Mouse (Mus musculus) limb, embryonic 11.5 days (tissue): ENCODE data around the gene Lpin3. TPM values are rescaled to one million over a fixed set of nuclear protein-coding genes. Genes with fewer than 3 reads are reported as not detected.
A peak's percentile ranks its signal among the peaks of the same experiment; 100 is the strongest.

ENCODE experiments used
- ATAC-seq: fragments of 200-750 bp; cut with Nextera tagmentation; 2 replicates; pipeline ENCODE4 v1.8.0; 2017; ENCODE audit warnings: low read depth; ENCODE audit not compliant: insufficient number of reproducible peaks, low FRiP score, low TSS enrichment
- DNase-seq: peaks from one replicate; pipeline ENCODE4 v3.0.0-alpha.2; 2015; ENCODE audit warnings: low spot score
- H3K27ac ChIP-seq: fragments of 300-500 bp; sonication (generic); replicated peaks from 2 replicates; pipeline ENCODE4 v1.5.1; 2014; ENCODE audit warnings: low read depth, mild to moderate bottlenecking, low read length
- H3K27me3 ChIP-seq: fragments of 300-500 bp; sonication (generic); 2 replicates; pipeline ENCODE4 v1.6.1; 2014; ENCODE audit warnings: mild to moderate bottlenecking, low read length, mixed read lengths; ENCODE audit not compliant: control insufficient read depth, insufficient read depth
- H3K36me3 ChIP-seq: fragments of 300-500 bp; sonication (generic); 2 replicates; pipeline ENCODE4 v1.6.1; 2014; ENCODE audit warnings: mild to moderate bottlenecking, low read length, moderate library complexity, mixed read lengths; ENCODE audit not compliant: control insufficient read depth, insufficient read depth
- H3K4me1 ChIP-seq: fragments of 300-500 bp; sonication (generic); 2 replicates; pipeline ENCODE4 v1.6.1; 2014; ENCODE audit warnings: low read length, mixed read lengths; ENCODE audit not compliant: control insufficient read depth, insufficient read depth
- H3K4me2 ChIP-seq: fragments of 300-500 bp; sonication (generic); 2 replicates; pipeline ENCODE4 v1.6.1; 2014; ENCODE audit warnings: low read depth, mild to moderate bottlenecking, moderate library complexity; ENCODE audit not compliant: severe bottlenecking
- H3K4me3 ChIP-seq: fragments of 300-500 bp; sonication (generic); 2 replicates; pipeline ENCODE4 v1.5.1; 2014; ENCODE audit warnings: low read depth, low read length
- H3K9ac ChIP-seq: fragments of 300-500 bp; sonication (generic); 2 replicates; pipeline ENCODE4 v1.6.1; 2014; ENCODE audit warnings: mild to moderate bottlenecking, low read length
- H3K9me3 ChIP-seq: fragments of 300-500 bp; sonication (generic); 2 replicates; pipeline ENCODE4 v1.6.1; 2016; ENCODE audit warnings: low read length; ENCODE audit not compliant: control insufficient read depth
- WGBS: fragments of 180-500 bp; shearing (Covaris S2); extraction: QIAGEN DNeasy Blood & Tissue Kit; methylation state at CpG from one replicate; pipeline ENCODE4 v1.1.7; 2014; 5-methylcytosine and 5-hydroxymethylcytosine counted together
- polyA plus RNA-seq: library from polyadenylated mRNA; unstranded; fragments of >200 nt; fragmentation: Nextera tagmentation; extraction: Ambion mirVana; gene quantifications from 2 replicates; pipeline ENCODE4 v1.2.1, GENCODE M21; 2014

Lpin3 gene
- polyA plus RNA-seq, 1 experiment from 2014 or later = 0.99 TPM

DNA sequence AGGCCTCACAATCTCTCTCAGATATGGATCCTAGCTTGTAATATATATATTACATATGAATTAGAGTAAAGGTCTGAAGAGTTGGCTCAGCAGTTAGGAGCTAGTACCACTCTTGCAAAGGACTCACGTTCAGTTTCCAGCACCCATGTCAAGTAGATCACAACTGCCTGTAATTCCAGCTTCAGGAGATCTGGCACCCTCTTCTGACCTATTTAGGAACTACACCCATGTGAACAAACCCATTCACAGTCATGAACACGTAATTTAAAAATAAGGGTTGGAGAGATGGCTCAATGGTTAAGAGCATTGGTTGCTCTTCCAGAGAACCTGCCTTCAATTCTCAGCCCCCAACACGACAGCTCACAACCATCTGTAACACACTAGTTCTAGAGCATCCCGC is 4.4 kb upstream of the Lpin3 start:
- Histone ChIP-seq H3K27ac (no peak overlapping the region), H3K4me2 (no peak overlapping the region), H3K9me3 (no peaks in the 10 kb centered on the region), H3K4me1 (no peaks in the 10 kb centered on the region), H3K27me3 (no peaks in the 10 kb centered on the region), H3K36me3 (no peaks in the 10 kb centered on the region; the same call in 1 of the 2 replicates), H3K9ac (no peak overlapping the region), H3K4me3 (no peak overlapping the region)
- no peak for DNase-seq
- WGBS = 85% methylated on average over 4 of the region's 4 CpGs
- ATAC-seq = no peak

DNA sequence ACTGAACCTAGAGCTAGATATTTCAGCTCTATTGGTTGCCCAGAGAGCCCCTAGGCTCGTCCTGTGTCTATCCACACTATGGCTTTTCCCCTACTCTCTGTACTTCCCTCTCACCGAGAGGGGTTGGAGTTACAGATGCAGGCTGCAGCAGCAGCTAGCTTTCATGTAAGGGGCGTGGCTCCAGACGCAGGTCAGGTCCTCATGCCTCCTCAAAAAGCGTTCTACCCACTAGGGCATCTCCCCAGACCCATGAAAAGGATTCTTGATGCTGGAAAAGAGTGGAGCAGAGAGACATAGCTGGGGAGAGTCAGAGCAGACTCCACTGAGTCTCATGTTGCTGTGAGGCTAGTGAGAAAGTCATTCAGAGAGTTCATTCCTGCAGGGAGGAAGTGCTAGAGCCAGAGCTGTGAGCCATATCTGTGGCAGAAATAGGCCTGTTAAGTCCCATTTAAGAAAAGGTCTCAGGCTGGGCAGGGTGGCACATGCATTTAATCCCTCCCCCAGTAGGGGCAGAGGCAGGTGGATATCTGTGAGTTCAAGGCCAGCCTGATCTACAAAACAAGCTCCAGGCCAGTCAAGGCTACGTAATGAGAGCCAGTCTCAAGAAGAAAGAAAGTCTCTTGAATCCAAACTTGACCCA is 1.1 kb downstream of the Lpin3 start:
- no peaks in the 10 kb centered on the region for H3K9me3 ChIP-seq
- H3K36me3 ChIP-seq = no peaks in the 10 kb centered on the region
- no peaks in the 10 kb centered on the region for H3K27me3 ChIP-seq
- no peak overlapping the region for H3K9ac ChIP-seq
- no peak overlapping the region for H3K4me2 ChIP-seq
- H3K4me3 ChIP-seq = no peak overlapping the region
- H3K4me1 ChIP-seq = no peaks in the 10 kb centered on the region
- H3K27ac ChIP-seq = no peak overlapping the region
- 49% methylated on average over 6 of the region's 6 CpGs for WGBS
- DNase-seq (no peak), ATAC-seq (no peak)

GRCm38 (mm10) chr2:160882436-160882835 is 2.0 kb downstream of the Lpin3 start:
- WGBS = 85% methylated on average over 5 of the region's 5 CpGs
- no peak overlapping the region for H3K27ac ChIP-seq
- no peak overlapping the region for H3K4me2 ChIP-seq
- H3K4me3 ChIP-seq = no peak overlapping the region
- ATAC-seq = no peak
- DNase-seq = no peak
- no peaks in the 10 kb centered on the region for H3K36me3 ChIP-seq
- no peaks in the 10 kb centered on the region for H3K27me3 ChIP-seq
- H3K4me1 ChIP-seq = no peaks in the 10 kb centered on the region
- H3K9ac ChIP-seq = no peak overlapping the region
- no peaks in the 10 kb centered on the region for H3K9me3 ChIP-seq

DNA sequence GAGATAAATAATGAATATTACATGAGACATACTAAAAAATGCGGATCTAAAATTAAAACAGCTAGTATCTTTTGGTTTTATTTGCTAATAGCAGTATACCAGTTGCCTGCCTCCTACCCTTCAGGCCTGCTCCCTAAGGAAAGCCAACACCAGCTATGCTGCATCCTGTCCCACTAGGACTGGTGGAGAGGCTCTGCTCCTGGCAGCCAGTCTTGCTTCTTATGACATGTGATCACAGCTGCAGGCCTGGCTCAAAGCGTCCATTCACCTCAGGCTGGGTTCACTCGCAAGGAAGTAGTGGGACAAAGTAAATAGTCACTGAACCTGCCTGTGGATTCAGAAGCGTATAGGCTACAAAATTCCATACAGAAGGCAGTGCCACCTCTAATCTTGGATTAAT is 3.4 kb downstream of the Lpin3 start:
- H3K9ac ChIP-seq = no peak overlapping the region
- no peak overlapping the region for H3K4me2 ChIP-seq
- no peaks in the 10 kb centered on the region for H3K4me1 ChIP-seq
- no peak overlapping the region for H3K27ac ChIP-seq
- no peak overlapping the region for H3K4me3 ChIP-seq
- H3K36me3 ChIP-seq = no peaks in the 10 kb centered on the region
- H3K27me3 ChIP-seq = no peaks in the 10 kb centered on the region
- 82% methylated on average over 4 of the region's 4 CpGs for WGBS
- no peak for DNase-seq
- no peaks in the 10 kb centered on the region for H3K9me3 ChIP-seq
- ATAC-seq = no peak

DNA sequence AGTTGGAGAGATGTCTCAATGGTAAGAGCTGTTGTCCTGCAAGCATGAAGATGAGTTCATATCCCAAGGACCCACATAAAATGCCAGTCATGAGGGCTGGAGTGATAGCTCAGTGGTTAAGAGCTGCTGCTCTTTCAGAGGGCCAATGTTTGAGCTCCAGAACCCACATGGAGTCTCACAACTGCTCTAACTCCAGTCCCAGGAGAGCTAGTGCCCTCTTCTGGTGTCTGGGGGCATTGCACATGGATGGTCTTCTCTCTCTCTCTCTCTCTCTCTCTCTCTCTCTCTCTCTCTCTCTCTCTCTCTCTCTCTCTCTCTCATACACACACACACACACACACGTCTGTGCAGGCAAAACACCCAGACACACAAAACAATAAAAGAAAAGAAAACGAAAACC is 4.4 kb downstream of the Lpin3 start:
- Histone ChIP-seq H3K27me3 (no peaks in the 10 kb centered on the region), H3K27ac (no peak overlapping the region), H3K4me2 (no peak overlapping the region), H3K9me3 (no peaks in the 10 kb centered on the region), H3K4me3 (no peak overlapping the region), H3K4me1 (no peaks in the 10 kb centered on the region), H3K9ac (no peak overlapping the region), H3K36me3 (no peaks in the 10 kb centered on the region)
- peak; percentile 82 for DNase-seq
- 22% methylated on average over 2 of the region's 2 CpGs for WGBS
- ATAC-seq = no peak

GRCm38 (mm10) chr2:160886221-160886620 is 5.8 kb downstream of the Lpin3 start:
- Histone ChIP-seq H3K27ac (no peak overlapping the region), H3K4me1 (no peaks in the 10 kb centered on the region), H3K27me3 (no peaks in the 10 kb centered on the region), H3K4me2 (no peak overlapping the region), H3K9me3 (no peaks in the 10 kb centered on the region), H3K36me3 (no peaks in the 10 kb centered on the region), H3K9ac (no peak overlapping the region), H3K4me3 (no peak overlapping the region)
- ATAC-seq = no peak
- no peak for DNase-seq
- WGBS = 76% methylated on average over 3 of the region's 3 CpGs

DNA sequence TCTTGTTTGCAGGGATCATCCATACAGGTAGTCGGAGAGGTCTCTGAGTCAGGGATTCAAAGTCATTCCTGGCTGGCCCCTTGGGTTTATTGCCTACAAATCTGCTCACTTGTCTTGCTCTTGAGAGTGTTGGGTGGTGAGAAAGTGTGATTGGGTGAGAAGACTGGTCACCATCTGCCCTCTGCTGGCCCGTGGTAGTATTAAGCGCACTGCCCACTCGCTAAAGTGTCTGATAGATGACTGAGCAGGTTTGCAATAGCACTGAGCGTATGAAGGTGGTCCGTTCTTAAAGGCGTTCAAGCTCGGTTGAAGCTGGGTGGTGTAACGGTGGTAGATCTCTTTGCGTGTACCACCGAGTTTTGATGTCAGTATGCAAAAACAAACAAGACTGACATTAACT is 6.8 kb downstream of the Lpin3 start:
- no peak overlapping the region for H3K27ac ChIP-seq

DNA sequence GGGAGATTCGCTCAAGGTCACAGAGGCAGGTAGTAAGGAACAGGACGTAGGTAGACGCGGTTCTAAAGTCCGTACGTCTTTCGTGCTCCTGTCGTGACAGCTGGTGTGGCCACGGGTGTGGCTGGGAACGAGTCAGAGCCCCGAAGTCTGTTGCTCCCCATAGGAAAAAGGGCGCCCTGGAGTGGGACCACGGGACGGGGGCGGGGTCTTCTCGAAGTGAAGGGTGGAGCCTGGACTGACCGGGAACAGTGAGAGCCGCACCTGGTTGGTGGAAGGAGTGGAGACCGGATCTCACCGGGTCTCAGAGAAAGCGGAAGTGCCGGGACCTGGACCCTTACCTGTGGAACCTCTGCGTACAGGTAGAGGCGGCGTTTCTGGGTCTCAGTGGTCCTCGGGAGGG is 7.4 kb downstream of the Lpin3 start:
- no peaks in the 10 kb centered on the region for H3K9me3 ChIP-seq
- H3K36me3 ChIP-seq = no peaks in the 10 kb centered on the region
- no peak overlapping the region for H3K27ac ChIP-seq
- peak overlapping the region; percentile 94 for H3K4me2 ChIP-seq
- peak overlapping the region; percentile 9; the same call in 1 of the 2 replicates for H3K9ac ChIP-seq
- ATAC-seq = peak; percentile 72
- H3K27me3 ChIP-seq = no peaks in the 10 kb centered on the region
- under 1% methylated on average over 26 of the region's 26 CpGs for WGBS
- no peaks in the 10 kb centered on the region for H3K4me1 ChIP-seq
- DNase-seq = peak; percentile 57
- H3K4me3 ChIP-seq = peak overlapping the region; percentile 40

More for the DNA sequence above, 6.8 kb downstream of the Lpin3 start:
- ATAC-seq (peak; percentile 59; the same call in 1 of the 2 replicates), DNase-seq (peak; percentile 89)
- WGBS = under 1% methylated on average over 11 of the region's 11 CpGs
- no peaks in the 10 kb centered on the region for H3K27me3 ChIP-seq
- H3K9ac ChIP-seq = no peak overlapping the region
- no peaks in the 10 kb centered on the region for H3K9me3 ChIP-seq
- peak overlapping the region; percentile 40 for H3K4me3 ChIP-seq
- H3K4me2 ChIP-seq = peak overlapping the region; percentile 94
- H3K4me1 ChIP-seq = no peaks in the 10 kb centered on the region
- H3K36me3 ChIP-seq = no peaks in the 10 kb centered on the region

- Histone ChIP-seq H3K27me3 (no peaks in the 10 kb centered on the region), H3K9ac (no peak overlapping the region), H3K4me2 (no peak overlapping the region), H3K9me3 (no peaks in the 10 kb centered on the region), H3K4me1 (no peaks in the 10 kb centered on the region), H3K27ac (no peak overlapping the region), H3K36me3 (no peaks in the 10 kb centered on the region), H3K4me3 (no peak overlapping the region)
- DNase-seq (no peak), ATAC-seq (no peak)
- WGBS = 81% methylated on average over 5 of the region's 5 CpGs
These were observed 10.6 kb downstream of the Lpin3 start for GRCm38 (mm10) chr2:160891045-160891444.
